Mouse (Mus musculus): Measurements from ENCODE around the gene Cntnap2. TPM values are rescaled to one million over a fixed set of nuclear protein-coding genes. Genes with fewer than 3 reads are reported as not detected.
"Not testable (repeated sequence)": the region's sequence is repeated elsewhere in the genome, so short reads cannot be mapped to it uniquely, and the experiment has no call there.

Gene Cntnap2
- polyA plus RNA-seq, 1 experiment = not detected

DNA sequence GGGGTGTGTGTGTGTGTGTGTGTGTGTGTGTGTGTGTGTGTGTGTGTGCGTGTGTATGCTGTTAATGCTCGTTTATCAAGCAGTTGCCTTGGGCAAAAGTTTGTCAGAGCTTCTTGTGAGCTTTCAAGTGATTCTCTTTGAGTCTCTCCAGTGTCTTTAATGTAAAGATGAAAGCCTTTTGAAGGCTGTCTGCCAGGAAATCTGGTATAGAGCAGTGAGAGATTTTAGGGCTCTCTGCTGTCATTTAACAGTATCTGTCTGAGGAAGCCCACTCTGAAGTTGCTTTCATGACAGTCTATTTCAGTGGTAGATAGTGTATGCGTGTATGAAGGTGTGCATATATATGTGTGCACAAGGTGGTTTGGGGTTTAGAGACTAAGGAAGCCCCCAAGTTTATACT, 1425.2 kb downstream of the Cntnap2 start:
- TF ChIP-seq POLR2A (IDR thresholded peaks at IDR 0.05; ENCODE audit: insufficient read length, low read depth) (no peak), TCF12 (IDR thresholded peaks at IDR 0.05; ENCODE audit: insufficient read depth, poor library complexity, severe bottlenecking) (no peak)
- H3ac ChIP-seq (ENCODE audit: control insufficient read depth, insufficient read length) = no peak overlapping the region

GRCm38 (mm10) chr6:46502786-46503185, 1443.6 kb downstream of the Cntnap2 start:
- TF ChIP-seq TCF12 (IDR thresholded peaks at IDR 0.05; ENCODE audit: insufficient read depth, poor library complexity, severe bottlenecking) (no peak), MYOD1 (IDR thresholded peaks at IDR 0.05; ENCODE audit: control insufficient read depth in 1 of 3, insufficient read length in 2 of 3, low read depth in 2 of 3) (no peak), E2F4 (IDR thresholded peaks at IDR 0.05; ENCODE audit: insufficient read depth) (no peak), USF1 (IDR thresholded peaks at IDR 0.05; ENCODE audit: low read depth) (no peak), TCF3 (IDR thresholded peaks at IDR 0.05; ENCODE audit: insufficient read length, low read depth) (no peak), SRF (IDR thresholded peaks at IDR 0.05; ENCODE audit: control insufficient read depth, insufficient read length, low read depth) (no peak), POLR2A (IDR thresholded peaks at IDR 0.05; ENCODE audit: insufficient read length, low read depth) (no peak), POLR2AphosphoS2 (IDR thresholded peaks at IDR 0.05; ENCODE audit: insufficient read length, low read depth) (no peak), MAX (IDR thresholded peaks at IDR 0.05; ENCODE audit: low read depth) (no peak), REST (IDR thresholded peaks at IDR 0.05; ENCODE audit: insufficient read depth, insufficient read length) (no peak), MYOG (IDR thresholded peaks at IDR 0.05; ENCODE audit: control insufficient read depth in 1 of 3, insufficient read depth in 1 of 3, insufficient read length in 2 of 3, low read depth in 2 of 3) (no peak), CEBPB (IDR thresholded peaks at IDR 0.05; ENCODE audit: insufficient read depth, poor library complexity, severe bottlenecking) (no peak)
- Histone ChIP-seq H3ac (ENCODE audit: control insufficient read depth, insufficient read length) (no peak overlapping the region), H3K36me3 (ENCODE audit: control insufficient read depth, insufficient read depth) (no peaks in the 10 kb centered on the region), H3K4me2 (ENCODE audit: low read depth) (no peak overlapping the region), H3K4me3 (no peak overlapping the region), H3K27me3 (ENCODE audit: control insufficient read depth, insufficient read depth, insufficient read length) (no peaks in the 10 kb centered on the region), H3K79me2 (ENCODE audit: control insufficient read depth, insufficient read depth) (no peaks in the 10 kb centered on the region)

More for the DNA sequence above, 1425.2 kb downstream of the Cntnap2 start:
- Histone ChIP-seq H3K27me3 (ENCODE audit: control insufficient read depth, insufficient read depth, insufficient read length) (no peaks in the 10 kb centered on the region), H3K79me2 (ENCODE audit: control insufficient read depth, insufficient read depth) (no peaks in the 10 kb centered on the region), H3K36me3 (ENCODE audit: control insufficient read depth, insufficient read depth) (no peaks in the 10 kb centered on the region), H3K4me3 (no peak overlapping the region), H3K4me2 (ENCODE audit: low read depth) (no peak overlapping the region)

- H3ac ChIP-seq (ENCODE audit: control insufficient read depth, insufficient read length) = no peak overlapping the region
- H3K4me3 ChIP-seq = no peak overlapping the region
- no peak overlapping the region for H3K4me2 ChIP-seq (ENCODE audit: low read depth)
- no peaks in the 10 kb centered on the region for H3K27me3 ChIP-seq (ENCODE audit: control insufficient read depth, insufficient read depth, insufficient read length)
- no peaks in the 10 kb centered on the region for H3K79me2 ChIP-seq (ENCODE audit: control insufficient read depth, insufficient read depth)
- H3K36me3 ChIP-seq (ENCODE audit: control insufficient read depth, insufficient read depth) = no peaks in the 10 kb centered on the region
- no peak for TF ChIP-seq MYOG (IDR thresholded peaks at IDR 0.05; ENCODE audit: control insufficient read depth in 1 of 3, insufficient read depth in 1 of 3, insufficient read length in 2 of 3, low read depth in 2 of 3)
- no peak for TF ChIP-seq POLR2A (IDR thresholded peaks at IDR 0.05; ENCODE audit: insufficient read length, low read depth)
- no peak for TF ChIP-seq TCF3 (IDR thresholded peaks at IDR 0.05; ENCODE audit: insufficient read length, low read depth)
- no peak for TF ChIP-seq MAX (IDR thresholded peaks at IDR 0.05; ENCODE audit: low read depth)
- TF ChIP-seq MYOD1 (IDR thresholded peaks at IDR 0.05; ENCODE audit: control insufficient read depth in 1 of 3, insufficient read length in 2 of 3, low read depth in 2 of 3) = no peak
- TF ChIP-seq SRF (IDR thresholded peaks at IDR 0.05; ENCODE audit: control insufficient read depth, insufficient read length, low read depth) = no peak
- no peak for TF ChIP-seq E2F4 (IDR thresholded peaks at IDR 0.05; ENCODE audit: insufficient read depth)
- TF ChIP-seq TCF12 (IDR thresholded peaks at IDR 0.05; ENCODE audit: insufficient read depth, poor library complexity, severe bottlenecking) = no peak
These were observed 1453.7 kb downstream of the Cntnap2 start for GRCm38 (mm10) chr6:46512841-46513240.

- not testable (repeated sequence) for H3K79me2 ChIP-seq (ENCODE audit: control insufficient read depth, insufficient read depth); H3K4me3 ChIP-seq; H3K36me3 ChIP-seq (ENCODE audit: control insufficient read depth, insufficient read depth)
These were observed 1478.4 kb downstream of the Cntnap2 start for GRCm38 (mm10) chr6:46537586-46537985.

DNA sequence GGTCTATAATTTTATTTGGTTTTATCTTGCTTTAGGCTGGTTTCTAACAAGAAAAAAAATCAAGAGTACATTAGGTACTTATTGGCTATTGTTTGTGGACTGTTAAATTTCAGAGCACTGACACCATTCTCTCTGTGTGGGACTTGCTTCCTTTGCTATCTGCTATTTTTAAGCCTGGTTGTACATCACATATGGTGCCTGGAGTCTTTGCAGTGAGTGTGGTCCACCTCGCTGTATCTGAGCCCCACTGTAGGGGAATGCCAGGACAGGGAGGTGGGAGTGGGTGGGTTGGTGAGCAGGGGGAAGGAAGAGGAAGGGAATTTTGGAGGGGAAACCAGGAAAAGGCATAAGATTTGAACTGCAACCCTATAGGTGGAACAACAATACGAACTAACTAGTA, 1504.3 kb downstream of the Cntnap2 start:
- no peaks in the 10 kb centered on the region for H3K27me3 ChIP-seq (ENCODE audit: control insufficient read depth, insufficient read depth, insufficient read length)
- H3ac ChIP-seq (ENCODE audit: control insufficient read depth, insufficient read length) = no peak overlapping the region
- TF ChIP-seq SRF (IDR thresholded peaks at IDR 0.05; ENCODE audit: control insufficient read depth, insufficient read length, low read depth) = no peak
- TF ChIP-seq MYOD1 (IDR thresholded peaks at IDR 0.05; ENCODE audit: control insufficient read depth in 1 of 3, insufficient read length in 2 of 3, low read depth in 2 of 3) = no peak
- no peak for TF ChIP-seq USF1 (IDR thresholded peaks at IDR 0.05; ENCODE audit: low read depth)
- no peak for TF ChIP-seq REST (IDR thresholded peaks at IDR 0.05; ENCODE audit: insufficient read depth, insufficient read length)
- no peak for TF ChIP-seq MYOG (IDR thresholded peaks at IDR 0.05; ENCODE audit: control insufficient read depth in 1 of 3, insufficient read depth in 1 of 3, insufficient read length in 2 of 3, low read depth in 2 of 3)
- no peak for TF ChIP-seq TCF12 (IDR thresholded peaks at IDR 0.05; ENCODE audit: insufficient read depth, poor library complexity, severe bottlenecking)
- no peak for TF ChIP-seq POLR2AphosphoS2 (IDR thresholded peaks at IDR 0.05; ENCODE audit: insufficient read length, low read depth)
- no peak for TF ChIP-seq CEBPB (IDR thresholded peaks at IDR 0.05; ENCODE audit: insufficient read depth, poor library complexity, severe bottlenecking)
- no peak for TF ChIP-seq POLR2A (IDR thresholded peaks at IDR 0.05; ENCODE audit: insufficient read length, low read depth)
- TF ChIP-seq MAX (IDR thresholded peaks at IDR 0.05; ENCODE audit: low read depth) = no peak
- no peak for TF ChIP-seq TCF3 (IDR thresholded peaks at IDR 0.05; ENCODE audit: insufficient read length, low read depth)
- TF ChIP-seq E2F4 (IDR thresholded peaks at IDR 0.05; ENCODE audit: insufficient read depth) = no peak
- H3K79me2 ChIP-seq (ENCODE audit: control insufficient read depth, insufficient read depth) = no peaks in the 10 kb centered on the region
- no peaks in the 10 kb centered on the region for H3K36me3 ChIP-seq (ENCODE audit: control insufficient read depth, insufficient read depth)
- no peak overlapping the region for H3K4me3 ChIP-seq
- H3K4me2 ChIP-seq (ENCODE audit: low read depth) = no peak overlapping the region

More at GRCm38 (mm10) chr6:46537586-46537985, 1478.4 kb downstream of the Cntnap2 start:
- not testable (repeated sequence) for H3K27me3 ChIP-seq (ENCODE audit: control insufficient read depth, insufficient read depth, insufficient read length); H3ac ChIP-seq (ENCODE audit: control insufficient read depth, insufficient read length); H3K4me2 ChIP-seq (ENCODE audit: low read depth)
